Mouse (Mus musculus) cortical plate, adult 2 months (tissue): ENCODE data around the gene Mpp1.

Source experiments
- CTCF ChIP-seq: fragments of 200-500 bp; IDR thresholded peaks from 2 replicates; pipeline ENCODE4 v1.5.1; 2011; ENCODE audit warnings: mild to moderate bottlenecking, control low read depth, low read length; ENCODE audit not compliant: insufficient read depth; ENCODE audit errors: extremely low read depth
- POLR2A ChIP-seq: fragments of 200-500 bp; IDR thresholded peaks from 2 replicates; pipeline ENCODE4 v1.6.1; 2011; ENCODE audit warnings: mild to moderate bottlenecking, low read length, control low read depth; ENCODE audit not compliant: insufficient read depth; ENCODE audit errors: extremely low read depth

GRCm38 (mm10) chrX:75098799-75099198 is 32.0 kb downstream of the Mpp1 start:
- no peak for TF ChIP-seq CTCF
- TF ChIP-seq POLR2A: no peak
